Mouse (Mus musculus) stomach, embryonic 16.5 days (tissue): ENCODE results near the gene Gm20481. TPM values are rescaled to one million over a fixed set of nuclear protein-coding genes. Genes with fewer than 3 reads are reported as not detected.
"Not testable (repeated sequence)": the region's sequence is repeated elsewhere in the genome, so short reads cannot be mapped to it uniquely, and the experiment has no call there.

Source experiments
- ATAC-seq: fragments of 200-750 bp; cut with Nextera tagmentation; 2 replicates; pipeline ENCODE4 v1.8.0; 2017; ENCODE audit warnings: moderate number of reproducible peaks, moderate TSS enrichment; ENCODE audit not compliant: insufficient read depth, low FRiP score
- H3K27ac ChIP-seq: fragments of 300-500 bp; sonication (generic); 2 replicates; pipeline ENCODE4 v1.5.1; 2014; ENCODE audit warnings: low read length
- H3K27me3 ChIP-seq: fragments of 300-500 bp; sonication (generic); 2 replicates; pipeline ENCODE4 v1.6.1; 2014; ENCODE audit warnings: low read length, control low read depth, mixed read lengths; ENCODE audit not compliant: control insufficient read depth, insufficient read depth
- H3K36me3 ChIP-seq: fragments of 300-500 bp; sonication (generic); 2 replicates; pipeline ENCODE4 v1.6.1; 2014; ENCODE audit warnings: low read length; ENCODE audit not compliant: control insufficient read depth, insufficient read depth
- H3K4me1 ChIP-seq: fragments of 300-500 bp; sonication (generic); 2 replicates; pipeline ENCODE4 v1.6.1; 2014; ENCODE audit warnings: low read length, control low read depth, mixed read lengths; ENCODE audit not compliant: control insufficient read depth, insufficient read depth
- H3K4me2 ChIP-seq: fragments of 300-500 bp; sonication (generic); 2 replicates; pipeline ENCODE4 v1.6.1; 2014; ENCODE audit warnings: low read depth, low read length, mixed read lengths
- H3K4me3 ChIP-seq: fragments of 300-500 bp; sonication (generic); replicated peaks from 2 replicates; pipeline ENCODE4 v1.5.1; 2014; ENCODE audit warnings: mild to moderate bottlenecking, low read length
- H3K9ac ChIP-seq: fragments of 300-500 bp; sonication (generic); 2 replicates; pipeline ENCODE4 v1.6.1; 2014; ENCODE audit warnings: low read length
- H3K9me3 ChIP-seq: fragments of 300-500 bp; sonication (generic); replicated peaks from 2 replicates; pipeline ENCODE4 v1.6.1; 2016; ENCODE audit warnings: low read length, control low read depth; ENCODE audit not compliant: control insufficient read depth
- WGBS: fragments of 180-500 bp; shearing (Covaris S2); extraction: QIAGEN DNeasy Blood & Tissue Kit; methylation state at CpG from one replicate; pipeline ENCODE4 v1.1.7; 2014; 5-methylcytosine and 5-hydroxymethylcytosine counted together
- polyA plus RNA-seq: library from polyadenylated mRNA; unstranded; fragments of >200 nt; fragmentation: Nextera tagmentation; extraction: Ambion mirVana; gene quantifications from 2 replicates; pipeline ENCODE4 v1.2.1, GENCODE M21; 2015

The Gm20481 gene
- polyA plus RNA-seq, 1 experiment from 2014 or later = 0.27 TPM

GRCm38 (mm10) chr17:34934830-34935229 is 34.9 kb upstream of the Gm20481 start:
- Histone ChIP-seq H3K27ac (no peak overlapping the region), H3K9me3 (no peaks in the 10 kb centered on the region), H3K9ac (0 out of 2 replicates have a peak overlapping the region, but pooled peaks have one; percentile 19), H3K4me2 (no peak overlapping the region), H3K36me3 (no peaks in the 10 kb centered on the region), H3K4me1 (peaks cover 7% of the 10 kb centered on the region), H3K4me3 (no peak overlapping the region), H3K27me3 (no peaks in the 10 kb centered on the region)
- ATAC-seq = no peak
- 46% methylated on average over 8 of the region's 8 CpGs for WGBS

GRCm38 (mm10) chr17:34937960-34938505 is 31.7 kb upstream of the Gm20481 start:
- no peaks in the 10 kb centered on the region for H3K9me3 ChIP-seq
- H3K4me1 ChIP-seq = no peaks in the 10 kb centered on the region
- no peak overlapping the region for H3K27ac ChIP-seq
- H3K4me3 ChIP-seq = no peak overlapping the region
- no peak for ATAC-seq
- no peaks in the 10 kb centered on the region for H3K36me3 ChIP-seq
- 85% methylated on average over 6 of the region's 6 CpGs for WGBS
- no peak overlapping the region for H3K9ac ChIP-seq
- no peak overlapping the region for H3K4me2 ChIP-seq
- H3K27me3 ChIP-seq = no peaks in the 10 kb centered on the region

- no peak for ATAC-seq
- 10% methylated on average over 15 of the region's 15 CpGs for WGBS
- no peaks in the 10 kb centered on the region for H3K27me3 ChIP-seq
- H3K4me1 ChIP-seq = no peaks in the 10 kb centered on the region
- H3K4me2 ChIP-seq = peak overlapping the region; percentile 50
- peak overlapping the region; percentile 26 for H3K4me3 ChIP-seq
- peak overlapping the region; percentile 63 for H3K9ac ChIP-seq
- no peaks in the 10 kb centered on the region for H3K36me3 ChIP-seq
- no peaks in the 10 kb centered on the region for H3K9me3 ChIP-seq
- peak overlapping the region; percentile 19; the same call in 1 of the 2 replicates for H3K27ac ChIP-seq
Observed at GRCm38 (mm10) chr17:34941344-34942041, 28.2 kb upstream of the Gm20481 start.

- Histone ChIP-seq H3K9ac (no peak overlapping the region), H3K27ac (no peak overlapping the region), H3K27me3 (no peaks in the 10 kb centered on the region), H3K9me3 (no peaks in the 10 kb centered on the region), H3K4me1 (no peaks in the 10 kb centered on the region), H3K4me3 (no peak overlapping the region), H3K4me2 (no peak overlapping the region), H3K36me3 (no peaks in the 10 kb centered on the region)
- 81% methylated on average over 4 of the region's 4 CpGs for WGBS
- no peak for ATAC-seq
Observed at GRCm38 (mm10) chr17:34943128-34943815, 26.4 kb upstream of the Gm20481 start.

- no peaks in the 10 kb centered on the region for H3K4me1 ChIP-seq
- H3K4me2 ChIP-seq = no peak overlapping the region
- H3K27me3 ChIP-seq = no peaks in the 10 kb centered on the region
- H3K9ac ChIP-seq = no peak overlapping the region
- no peak for ATAC-seq
- no peaks in the 10 kb centered on the region for H3K9me3 ChIP-seq
- no peak overlapping the region for H3K4me3 ChIP-seq
- H3K27ac ChIP-seq = no peak overlapping the region
- no peaks in the 10 kb centered on the region for H3K36me3 ChIP-seq
Observed at GRCm38 (mm10) chr17:34944362-34944761, 25.4 kb upstream of the Gm20481 start.

GRCm38 (mm10) chr17:34946486-34947140 is 23.1 kb upstream of the Gm20481 start:
- Histone ChIP-seq H3K4me3 (no peak overlapping the region), H3K27me3 (no peaks in the 10 kb centered on the region), H3K4me2 (no peak overlapping the region), H3K27ac (no peak overlapping the region), H3K4me1 (peaks cover 4% of the 10 kb centered on the region; the same call in 1 of the 2 replicates), H3K9me3 (no peaks in the 10 kb centered on the region), H3K36me3 (peaks cover 10% of the 10 kb centered on the region; the same call in 1 of the 2 replicates), H3K9ac (no peak overlapping the region)
- WGBS = 92% methylated on average over 5 of the region's 5 CpGs
- no peak for ATAC-seq

GRCm38 (mm10) chr17:34947606-34948005 is 22.1 kb upstream of the Gm20481 start:
- no peak overlapping the region for H3K9ac ChIP-seq
- H3K9me3 ChIP-seq = no peaks in the 10 kb centered on the region
- WGBS = 16% methylated on average over 8 of the region's 8 CpGs
- H3K36me3 ChIP-seq = peaks cover 10% of the 10 kb centered on the region; the same call in 1 of the 2 replicates
- H3K4me3 ChIP-seq = no peak overlapping the region
- H3K27ac ChIP-seq = no peak overlapping the region
- ATAC-seq = no peak
- H3K4me2 ChIP-seq = no peak overlapping the region
- H3K4me1 ChIP-seq = peaks cover 4% of the 10 kb centered on the region; the same call in 1 of the 2 replicates
- H3K27me3 ChIP-seq = no peaks in the 10 kb centered on the region

- not testable (repeated sequence) for H3K27me3 ChIP-seq, H3K9me3 ChIP-seq, H3K4me3 ChIP-seq, H3K9ac ChIP-seq, H3K4me2 ChIP-seq, ATAC-seq, H3K4me1 ChIP-seq, H3K27ac ChIP-seq
- peaks cover 10% of the 10 kb centered on the region; the same call in 1 of the 2 replicates for H3K36me3 ChIP-seq
- 53% methylated on average over 9 of the region's 9 CpGs for WGBS
Observed at GRCm38 (mm10) chr17:34948721-34949552, 20.8 kb upstream of the Gm20481 start.
